In the genomic region with DNA sequence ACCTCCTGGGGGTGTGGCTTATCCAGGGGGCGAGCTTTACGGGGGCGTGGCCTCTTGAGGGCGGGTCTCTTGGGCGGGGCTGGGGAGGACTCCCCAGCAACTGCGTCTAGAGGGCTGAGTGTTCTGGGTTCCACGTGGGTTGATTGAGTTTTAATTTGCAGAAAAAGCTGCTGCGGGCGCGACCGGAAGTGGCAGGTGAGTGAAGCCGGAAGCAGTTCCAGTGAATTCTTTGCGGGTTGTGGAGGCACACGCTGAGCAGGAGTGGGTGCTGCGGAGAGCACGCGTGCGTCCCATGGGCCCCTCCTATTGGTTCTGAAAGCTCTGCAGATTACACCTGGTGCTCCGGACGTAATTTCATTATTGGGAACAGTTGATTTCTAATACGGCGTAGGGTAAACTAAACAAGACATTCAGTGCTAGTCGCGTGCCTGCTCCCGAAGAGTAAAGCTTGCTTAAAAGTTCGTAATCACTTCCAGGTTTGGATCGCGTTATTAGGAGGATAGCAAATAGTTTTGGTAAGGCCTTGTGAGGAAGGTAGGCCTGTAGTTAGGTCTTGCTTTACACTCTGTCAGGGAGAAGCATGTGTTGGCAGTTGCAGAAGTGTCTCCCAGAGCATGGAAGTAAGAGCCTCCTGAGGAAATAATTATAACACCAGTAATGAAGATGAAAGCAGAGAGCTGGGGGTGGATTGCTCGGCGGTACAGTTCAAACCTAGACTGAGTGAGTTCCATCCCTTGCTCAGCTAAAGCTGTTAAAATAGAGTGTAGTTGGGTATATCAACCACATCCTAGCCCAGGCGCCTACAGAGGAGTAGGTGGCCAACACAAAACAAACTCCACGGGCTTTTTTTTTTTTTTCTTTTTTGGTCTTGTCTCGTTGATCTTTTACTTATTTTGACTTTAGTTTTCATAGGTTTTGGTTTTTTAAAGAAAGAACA, we compare ENCODE assay signal across 8 mouse cellular contexts. TPM values are rescaled to one million over a fixed set of nuclear protein-coding genes. Genes with fewer than 3 reads are reported as not detected.
A peak's percentile ranks its signal among the peaks of the same experiment; 100 is the strongest.
DNase-seq lines count a peak whose midpoint lies in the region; ATAC-seq lines count a peak whose summit lies in the region.

No protein-coding gene starts in this region.

- no peaks in the 10 kb centered on the region for H3K27me3 ChIP-seq in hindbrain, embryonic 11.5 days (ENCODE audit: control insufficient read depth, insufficient read depth, low read length)

- H3K4me1 ChIP-seq in hindbrain, embryonic 11.5 days (replicated peaks; ENCODE audit: control insufficient read depth, insufficient read depth, low read length): 0 out of 2 replicates have a peak, but pooled peaks cover 2% of the 10 kb centered on the region

- peak overlapping the region; percentile 49 for H3K9ac ChIP-seq in hindbrain, embryonic 11.5 days (ENCODE audit: low read depth, low read length)

- peak overlapping the region; percentile 1; the same call in 1 of the 2 replicates for H3K27ac ChIP-seq in hindbrain, embryonic 11.5 days (ENCODE audit: low read depth, low read length)

- H3K36me3 ChIP-seq in hindbrain, embryonic 11.5 days (ENCODE audit: control insufficient read depth, insufficient read depth, low read length): peaks cover 11% of the 10 kb centered on the region

- H3K4me3 ChIP-seq in hindbrain, embryonic 11.5 days (ENCODE audit: low read depth, low read length): peak overlapping the region; percentile 49

- H3K9me3 ChIP-seq in hindbrain, embryonic 11.5 days (ENCODE audit: control insufficient read depth, low read length): no peaks in the 10 kb centered on the region

- peak; percentile 84 for ATAC-seq in hindbrain, embryonic 11.5 days (ENCODE audit: low FRiP score)

- DNase-seq in R1 (ENCODE audit: low read depth, low spot score): peak; percentile 95
- peak; percentile 89 to 90 for DNase-seq in cerebellum, postnatal 10 days
- peak; percentile 81 for DNase-seq in frontal cortex, adult 2 months (ENCODE audit: extremely low spot score in 1 of 2, low spot score in 1 of 2)
- DNase-seq in hindbrain, embryonic 11.5 days (ENCODE audit: low spot score): peak; percentile 78
- peak; percentile 72 to 87 for DNase-seq in layer of hippocampus, postnatal 14 days (ENCODE audit: low spot score in 2 of 2)
- DNase-seq in lung, postnatal 10 days: peak; percentile 82
- peak; percentile 81 for DNase-seq in ovary, postnatal 36 days (ENCODE audit: low spot score)
- peak; percentile 89 for DNase-seq in thymus, postnatal 14 days

- peak overlapping the region; percentile 68 for H3K4me2 ChIP-seq in hindbrain, embryonic 11.5 days (replicated peaks; ENCODE audit: low read depth, low read length)

- WGBS in hindbrain, embryonic 11.5 days: 9% methylated on average over 33 of the region's 33 CpGs

RNA-seq across cellular contexts. Expression of a gene that starts 0.9 kb away (rescaled TPM):
- polyA plus RNA-seq in frontal cortex, adult 2 months (2012; rRNA removed): 7.6 and 8.6 TPM in 2 replicates
- polyA plus RNA-seq in hindbrain, embryonic 11.5 days (2014; fragmentation: Nextera tagmentation; extraction: Ambion mirVana): 7.0 and 9.1 TPM in 2 replicates
- total RNA-seq in layer of hippocampus, postnatal 14 days (2021): 1 to 10 TPM; 4.8 to 7.2 TPM

RNA-seq across cellular contexts. Expression of a gene that starts 6.2 kb away (rescaled TPM):
- polyA plus RNA-seq in frontal cortex, adult 2 months (2012; rRNA removed): 12.6 and 14.9 TPM in 2 replicates
- 21.4 and 21.7 TPM in 2 replicates for polyA plus RNA-seq in hindbrain, embryonic 11.5 days (2014; fragmentation: Nextera tagmentation; extraction: Ambion mirVana)
- 10 to 100 TPM; 16.0 to 20.2 TPM for total RNA-seq in layer of hippocampus, postnatal 14 days (2021)

RNA-seq across cellular contexts. Expression of a gene that starts 17.8 kb away (rescaled TPM):
- 17.1 and 17.9 TPM in 2 replicates for polyA plus RNA-seq in frontal cortex, adult 2 months (2012; rRNA removed)
- 24.0 and 27.0 TPM in 2 replicates for polyA plus RNA-seq in hindbrain, embryonic 11.5 days (2014; fragmentation: Nextera tagmentation; extraction: Ambion mirVana)
- 10 to 100 TPM in 1 of 2 experiments, 1 to 10 TPM in 1; 9.7 to 14.2 TPM for total RNA-seq in layer of hippocampus, postnatal 14 days (2021)

RNA-seq across cellular contexts. Expression of a gene that starts 17.9 kb away (rescaled TPM):
- 127 and 138 TPM in 2 replicates for polyA plus RNA-seq in frontal cortex, adult 2 months (2012; rRNA removed)
- polyA plus RNA-seq in hindbrain, embryonic 11.5 days (2014; fragmentation: Nextera tagmentation; extraction: Ambion mirVana): 243 and 247 TPM in 2 replicates
- total RNA-seq in layer of hippocampus, postnatal 14 days (2021): 100 to 1,000 TPM; 141 to 142 TPM

RNA-seq across cellular contexts. Expression of a gene that starts 43.9 kb away (rescaled TPM):
- not detected in 2 replicates for polyA plus RNA-seq in frontal cortex, adult 2 months (2012; rRNA removed)
- polyA plus RNA-seq in hindbrain, embryonic 11.5 days (2014; fragmentation: Nextera tagmentation; extraction: Ambion mirVana): not detected in 2 replicates
- not detected for total RNA-seq in layer of hippocampus, postnatal 14 days (2021)

Comparison
In these comparisons a context has a peak if more than half of its experiments do, and no peak if none do; other contexts are left out.
1. Peak in every context shown above with its lines: DNase-seq, ATAC-seq, H3K4me3 ChIP-seq and H3K27ac ChIP-seq.